17 mouse cellular contexts compared by ENCODE assay signal in genomic region chr2:166581881-166582583, GRCm38 (mm10).
A peak's percentile ranks its signal among the peaks of the same experiment; 100 is the strongest.
DNase-seq lines count a peak whose midpoint lies in the region; ATAC-seq lines count a peak whose summit lies in the region.
"Had no signal": no experiment of that assay in that cellular context is flagged by ENCODE, and none has a peak within 500 bp of the region (broad histone marks: within the 10 kb centered on the region; RNA-seq: fewer than 3 reads in every experiment).

No protein-coding gene starts in this region.

- ATAC-seq in cerebellum, adult (ENCODE audit: insufficient number of reproducible peaks, low FRiP score, low TSS enrichment): no peak

- peak; percentile 65 for DNase-seq in ovary, adult 18-20 months (ENCODE audit: low spot score)
- no peak for DNase-seq in ovary, postnatal 14 days (ENCODE audit: low spot score)
- peak; percentile 95 for DNase-seq in adrenal gland, adult 2 months
- DNase-seq in adrenal gland, postnatal 4 days (ENCODE audit: low spot score in 2 of 2): peak; percentile 30 to 51
- DNase-seq in right cerebral cortex, postnatal 25 days: peak; percentile 75
- no peak for DNase-seq in thymus, postnatal 25 days
- no peak for DNase-seq in testis, postnatal 10 days (ENCODE audit: low spot score)
- DNase-seq: cerebellum, adult 11 months; cerebellum, postnatal 14 days; gastrocnemius, adult 2 months; heart, adult 2 months; kidney, adult 2 months; kidney, postnatal 25 days; lung, postnatal 10 days; midbrain, embryonic 14.5 days; thymus, postnatal 4 days had no signal

Comparison
In these comparisons a context has a peak if more than half of its experiments do, and no peak if none do; other contexts are left out.
1. DNase-seq: peak in ovary, adult 18-20 months (single experiment), adrenal gland, adult 2 months (single experiment), adrenal gland, postnatal 4 days (2 of 2) and right cerebral cortex, postnatal 25 days (single experiment); none in ovary, postnatal 14 days (single experiment), thymus, postnatal 25 days (single experiment) and testis, postnatal 10 days (single experiment).